Mouse (Mus musculus) forebrain, embryonic 11.5 days (tissue): Measurements from ENCODE around the gene Dhdh. TPM values are rescaled to one million over a fixed set of nuclear protein-coding genes. Genes with fewer than 3 reads are reported as not detected.
"Not testable (repeated sequence)": the region's sequence is repeated elsewhere in the genome, so short reads cannot be mapped to it uniquely, and the experiment has no call there.

Experiments
- ATAC-seq: fragments of 200-750 bp; cut with Nextera tagmentation; replicated peaks from 2 replicates; pipeline ENCODE4 v1.8.0; 2017; ENCODE audit warnings: moderate TSS enrichment; ENCODE audit not compliant: low FRiP score
- DNase-seq: peaks from one replicate; pipeline ENCODE4 v3.0.0-alpha.2; 2017; ENCODE audit warnings: low spot score
- H3K27ac ChIP-seq: fragments of 300-500 bp; sonication (generic); 2 replicates; pipeline ENCODE4 v1.5.1; 2014; ENCODE audit warnings: low read depth, low read length
- H3K27me3 ChIP-seq: fragments of 300-500 bp; sonication (generic); 2 replicates; pipeline ENCODE4 v1.6.1; 2014; ENCODE audit warnings: mild to moderate bottlenecking, low read length, mixed read lengths; ENCODE audit not compliant: control insufficient read depth, insufficient read depth
- H3K36me3 ChIP-seq: fragments of 300-500 bp; sonication (generic); 2 replicates; pipeline ENCODE4 v1.6.1; 2014; ENCODE audit warnings: mild to moderate bottlenecking, low read length, moderate library complexity, mixed read lengths; ENCODE audit not compliant: control insufficient read depth, insufficient read depth
- H3K4me1 ChIP-seq: fragments of 300-500 bp; sonication (generic); replicated peaks from 2 replicates; pipeline ENCODE4 v1.6.1; 2014; ENCODE audit warnings: low read length, mixed read lengths; ENCODE audit not compliant: control insufficient read depth, insufficient read depth
- H3K4me2 ChIP-seq: fragments of 300-500 bp; sonication (generic); 2 replicates; pipeline ENCODE4 v1.6.1; 2014; ENCODE audit warnings: low read depth, mild to moderate bottlenecking, low read length, moderate library complexity, mixed read lengths; ENCODE audit not compliant: severe bottlenecking
- H3K4me3 ChIP-seq: fragments of 300-500 bp; sonication (generic); 2 replicates; pipeline ENCODE4 v1.5.1; 2014; ENCODE audit warnings: low read depth, low read length
- H3K9ac ChIP-seq: fragments of 300-500 bp; sonication (generic); 2 replicates; pipeline ENCODE4 v1.6.1; 2014; ENCODE audit warnings: low read length
- H3K9me3 ChIP-seq: fragments of 300-500 bp; sonication (generic); 2 replicates; pipeline ENCODE4 v1.6.1; 2016; ENCODE audit warnings: low read length, mixed read lengths; ENCODE audit not compliant: control insufficient read depth
- WGBS: fragments of 180-500 bp; shearing (Covaris S2); extraction: QIAGEN DNeasy Blood & Tissue Kit; methylation state at CpG from one replicate; pipeline ENCODE4 v1.1.7; 2014; 5-methylcytosine and 5-hydroxymethylcytosine counted together
- polyA plus RNA-seq: library from polyadenylated mRNA; unstranded; fragments of >200 nt; fragmentation: Nextera tagmentation; extraction: Ambion mirVana; gene quantifications from 2 replicates; pipeline ENCODE4 v1.2.1, GENCODE M21; 2014

Dhdh gene
- polyA plus RNA-seq, result 4.3 and 4.6 TPM in 2 replicates

DNA sequence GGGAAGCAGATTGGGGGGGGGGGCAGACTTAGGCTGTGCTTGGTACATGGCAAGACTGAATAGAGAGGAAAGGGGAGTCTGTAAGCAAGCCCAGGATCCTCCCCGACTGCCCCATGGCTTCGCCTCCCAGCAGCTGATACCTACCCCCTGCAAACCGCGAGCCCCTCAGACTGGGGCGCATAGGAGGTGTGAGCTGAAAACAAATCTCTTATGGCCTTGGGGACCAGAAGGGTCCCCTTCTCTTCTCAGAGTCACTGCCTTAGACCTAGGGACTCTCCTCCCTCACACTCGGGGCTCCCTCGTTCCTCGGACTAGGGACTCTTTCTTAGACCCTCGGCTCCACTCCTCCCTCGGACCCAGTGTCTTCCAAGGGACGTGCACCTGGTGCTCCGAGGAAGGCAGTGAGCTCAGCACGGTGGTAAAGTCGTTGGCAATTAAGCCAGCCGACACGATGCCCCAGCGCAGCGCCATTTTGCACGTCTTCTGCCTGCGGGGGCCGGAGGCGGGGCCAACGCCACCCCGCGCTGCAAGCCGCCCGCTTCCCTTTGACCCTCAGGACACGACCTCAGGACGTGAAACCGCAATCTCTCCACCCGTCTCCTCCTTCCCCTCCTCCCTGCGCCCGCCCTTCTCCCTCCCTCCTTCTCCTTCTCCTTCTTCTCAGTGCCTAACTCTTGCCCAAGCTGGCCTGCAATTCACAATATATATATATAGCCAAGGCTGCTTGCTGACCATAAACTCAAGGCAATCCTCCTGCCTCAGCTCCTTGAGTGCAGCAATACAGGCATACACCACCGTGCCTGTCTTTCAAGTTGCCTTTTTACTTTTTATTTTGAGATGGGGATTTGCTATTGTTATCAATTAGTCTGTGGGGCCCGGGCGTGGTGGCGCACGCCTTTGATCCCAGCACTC, at the start of gene Dhdh:
TSS of gene Dhdh (minus strand) at position 513 of the 912 bp plus-strand sequence.
- DNase-seq, result peak; percentile 83
- peak within 1 kb of the TSS; percentile 72 for H3K9ac ChIP-seq
- 8% methylated on average over 38 of the region's 38 CpGs for WGBS
- H3K4me3 ChIP-seq, result peak within 1 kb of the TSS; percentile 42
- H3K4me1 ChIP-seq, result peaks cover 11% of the 10 kb centered on the region
- peak; percentile 60 for ATAC-seq
- peaks cover 1% of the 10 kb centered on the region; the same call in 1 of the 2 replicates for H3K36me3 ChIP-seq
- peak within 1 kb of the TSS; percentile 41; the same call in 1 of the 2 replicates for H3K27ac ChIP-seq
- H3K4me2 ChIP-seq, result peak within 1 kb of the TSS; percentile 71
- no peaks in the 10 kb centered on the region; the same call in 1 of the 2 replicates for H3K27me3 ChIP-seq
- H3K9me3 ChIP-seq, result no peaks in the 10 kb centered on the region

DNA sequence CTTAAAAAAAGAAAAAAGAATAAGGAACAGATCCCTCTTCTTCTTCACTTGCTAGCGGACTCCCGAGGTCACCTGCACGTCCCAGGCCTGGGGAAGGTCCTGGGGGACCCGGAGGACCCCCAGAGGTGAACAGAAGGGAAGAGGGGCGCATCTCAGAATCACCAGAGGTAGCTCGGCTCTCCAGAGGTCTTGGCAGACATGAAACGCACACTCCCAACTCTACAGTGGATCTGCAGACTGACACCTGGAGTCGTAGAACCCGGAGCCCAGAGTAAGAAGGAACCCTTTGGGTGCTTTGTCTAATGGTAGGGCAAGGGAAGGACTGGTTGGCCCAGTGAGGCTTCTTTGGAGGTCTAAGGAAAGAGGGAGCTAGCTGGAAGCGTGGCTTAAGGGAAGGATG, 49.0 kb upstream of the Dhdh start:
- ATAC-seq, result no peak
- H3K27ac ChIP-seq, result no peak overlapping the region

DNA sequence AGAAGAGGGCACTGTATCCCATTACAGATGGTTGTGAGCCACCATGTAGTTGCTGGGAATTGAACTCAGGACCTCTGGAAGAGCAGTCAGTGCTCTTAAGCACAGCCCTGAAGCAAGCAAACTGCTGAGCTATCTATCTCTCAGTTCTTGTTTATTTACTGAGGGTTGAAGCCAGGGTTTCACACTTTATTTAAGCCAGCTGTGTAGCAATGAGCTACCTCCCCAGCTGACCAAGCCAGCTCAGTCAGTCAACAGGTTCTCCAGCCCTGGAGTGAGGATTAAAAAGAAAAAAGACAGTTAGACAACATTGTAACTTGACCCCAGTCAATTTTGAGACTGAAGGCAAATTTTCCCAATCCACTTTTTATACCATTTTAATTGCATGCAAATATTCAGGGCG, 47.1 kb upstream of the Dhdh start:
- WGBS, result 84% methylated on average over 1 of the region's 1 CpGs
- Histone ChIP-seq H3K4me1 (peaks cover 2% of the 10 kb centered on the region; the same call in 1 of the 2 replicates), H3K4me2 (no peak overlapping the region), H3K27me3 (no peaks in the 10 kb centered on the region), H3K9ac (no peak overlapping the region), H3K36me3 (no peaks in the 10 kb centered on the region), H3K27ac (no peak overlapping the region), H3K9me3 (no peaks in the 10 kb centered on the region), H3K4me3 (no peak overlapping the region)
- ATAC-seq, result no peak
- DNase-seq, result no peak

More for the DNA sequence above, 49.0 kb upstream of the Dhdh start:
- peak overlapping the region; percentile 73 for H3K4me2 ChIP-seq
- peak overlapping the region; percentile 63 for H3K9ac ChIP-seq
- H3K27me3 ChIP-seq, result no peaks in the 10 kb centered on the region
- no peak for DNase-seq
- peaks cover 2% of the 10 kb centered on the region; the same call in 1 of the 2 replicates for H3K4me1 ChIP-seq
- peak overlapping the region; percentile 50 for H3K4me3 ChIP-seq
- no peaks in the 10 kb centered on the region for H3K9me3 ChIP-seq
- WGBS, result 76% methylated on average over 10 of the region's 10 CpGs
- H3K36me3 ChIP-seq, result no peaks in the 10 kb centered on the region

DNA sequence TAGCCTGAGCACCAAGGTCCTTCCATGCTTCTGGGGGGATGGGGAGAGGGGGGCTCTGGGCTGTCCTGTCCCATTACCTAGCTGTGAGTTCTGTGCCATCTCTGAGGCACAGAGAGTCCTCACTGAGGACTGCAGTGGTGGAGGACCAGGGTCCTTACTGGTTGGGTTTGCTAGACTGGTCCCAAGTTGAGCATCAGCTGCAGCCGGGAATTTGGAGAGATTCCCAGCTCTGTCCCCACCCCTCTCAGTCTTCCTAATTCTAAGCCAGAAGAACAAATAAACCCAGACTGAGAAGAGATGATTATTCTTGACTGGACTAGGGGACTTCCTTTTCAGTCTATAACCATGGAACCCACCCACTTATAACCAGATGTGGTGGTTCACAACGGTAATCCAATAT, 42.0 kb upstream of the Dhdh start:
- Histone ChIP-seq H3K4me2 (no peak overlapping the region), H3K9ac (no peak overlapping the region), H3K4me1 (no peaks in the 10 kb centered on the region; the same call in 1 of the 2 replicates), H3K9me3 (no peaks in the 10 kb centered on the region), H3K27me3 (no peaks in the 10 kb centered on the region), H3K4me3 (no peak overlapping the region), H3K36me3 (no peaks in the 10 kb centered on the region), H3K27ac (no peak overlapping the region)
- no peak for ATAC-seq
- WGBS, result 80% methylated on average over 2 of the region's 2 CpGs
- DNase-seq, result no peak

DNA sequence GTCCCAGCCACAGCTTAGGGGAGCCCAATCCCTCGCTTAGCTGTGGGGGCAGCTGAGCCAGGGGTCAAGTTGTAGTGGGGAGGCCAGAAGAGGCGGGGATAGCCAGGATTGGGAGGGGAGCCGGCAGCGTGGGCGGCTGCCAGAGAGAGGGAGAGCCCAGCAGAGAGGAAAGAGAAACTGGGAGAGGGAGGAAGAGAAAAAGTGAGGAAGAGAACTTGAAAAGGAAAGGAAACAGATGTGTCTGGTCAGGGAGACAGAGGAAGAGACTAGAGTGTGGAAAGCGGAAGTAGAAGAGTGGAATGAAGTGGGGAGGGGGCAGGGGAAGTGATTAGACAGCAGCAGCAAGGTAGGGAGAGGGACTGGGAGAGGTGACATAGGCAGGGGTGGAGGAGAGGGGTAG, 40.9 kb upstream of the Dhdh start:
- WGBS, result 22% methylated on average over 6 of the region's 6 CpGs

DNA sequence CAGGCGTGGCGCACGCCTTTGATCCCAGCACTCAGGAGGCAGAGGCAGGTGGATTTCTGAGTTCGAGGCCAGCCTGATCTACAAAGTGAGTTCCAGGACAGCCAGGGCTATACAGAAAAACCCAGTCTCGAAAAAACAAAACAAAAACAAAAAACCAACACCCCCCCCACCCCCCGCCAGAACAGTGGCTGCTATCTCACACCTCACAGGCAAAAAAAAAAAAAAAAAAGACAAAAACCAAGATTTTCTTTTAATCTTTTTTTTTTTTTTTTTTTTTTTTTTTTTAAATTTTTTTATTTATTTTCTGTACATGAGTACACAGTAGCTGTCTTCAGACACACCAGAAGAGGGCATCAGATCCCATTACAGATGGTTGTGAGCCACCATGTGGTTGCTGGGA, 38.6 kb upstream of the Dhdh start:
- H3K27ac ChIP-seq, ATAC-seq, H3K9ac ChIP-seq, H3K9me3 ChIP-seq, H3K4me1 ChIP-seq, H3K27me3 ChIP-seq, H3K36me3 ChIP-seq, H3K4me2 ChIP-seq, DNase-seq, H3K4me3 ChIP-seq: not testable (repeated sequence)
- 94% methylated on average over 6 of the region's 6 CpGs for WGBS

More for the DNA sequence above, 40.9 kb upstream of the Dhdh start:
- DNase-seq (no peak), ATAC-seq (no peak)
- Histone ChIP-seq H3K9ac (no peak overlapping the region), H3K4me2 (no peak overlapping the region), H3K4me3 (no peak overlapping the region), H3K36me3 (no peaks in the 10 kb centered on the region), H3K27ac (no peak overlapping the region), H3K9me3 (no peaks in the 10 kb centered on the region), H3K4me1 (peaks cover 7% of the 10 kb centered on the region; the same call in 1 of the 2 replicates), H3K27me3 (no peaks in the 10 kb centered on the region)

GRCm38 (mm10) chr7:45526474-45527120, 38.0 kb upstream of the Dhdh start:
- Histone ChIP-seq H3K27ac (0 out of 2 replicates have a peak overlapping the region, but pooled peaks have one; percentile 42), H3K9me3 (no peaks in the 10 kb centered on the region), H3K36me3 (no peaks in the 10 kb centered on the region; the same call in 1 of the 2 replicates), H3K4me2 (peak overlapping the region; percentile 43), H3K4me3 (peak overlapping the region; percentile 68), H3K4me1 (peaks cover 7% of the 10 kb centered on the region; the same call in 1 of the 2 replicates), H3K27me3 (no peaks in the 10 kb centered on the region), H3K9ac (peak overlapping the region; percentile 75; the same call in 1 of the 2 replicates)
- DNase-seq (no peak), ATAC-seq (no peak)
- WGBS, result 31% methylated on average over 7 of the region's 7 CpGs

DNA sequence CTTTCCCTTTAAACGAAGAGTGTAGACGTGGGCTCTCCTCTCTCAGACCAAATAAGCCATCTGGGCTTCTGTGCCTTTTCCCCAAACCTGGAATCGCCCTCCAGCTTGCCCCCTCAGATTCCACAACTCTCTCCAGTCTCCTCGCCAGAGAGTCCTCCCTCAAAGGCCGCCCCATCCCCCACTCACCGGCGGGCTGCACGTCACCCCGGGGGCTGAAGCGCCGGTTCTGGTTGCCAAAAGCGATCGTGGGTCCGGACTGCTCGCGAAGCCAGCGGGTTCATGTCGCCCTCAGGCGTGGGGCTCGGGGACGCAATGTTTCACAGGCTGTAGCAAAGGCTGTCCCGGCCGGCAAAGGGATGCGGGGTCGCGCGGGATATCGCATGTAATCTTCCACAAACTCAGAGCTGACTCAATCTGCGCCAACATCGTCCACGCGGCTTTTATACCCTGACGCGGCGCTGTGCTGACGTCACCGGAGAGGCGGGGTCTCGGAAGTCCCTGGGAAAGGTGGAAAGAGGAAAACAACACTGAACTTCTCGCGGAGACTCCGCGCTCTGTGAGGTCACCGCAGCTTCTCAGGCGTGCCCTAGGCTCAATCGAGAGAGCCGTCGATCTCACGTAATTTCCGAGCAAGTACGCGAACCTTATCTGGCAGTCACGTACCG, 37.3 kb upstream of the Dhdh start, which contains the start of the genes Ppp1r15a and Plekha4:
TSS of gene Ppp1r15a (minus strand) at position 460 of the 665 bp plus-strand sequence.
TSS of gene Plekha4 (plus strand) at position 522 of the 665 bp plus-strand sequence.
- H3K4me3 ChIP-seq, result peak within 1 kb of the TSS; percentile 68
- H3K4me1 ChIP-seq, result peaks cover 7% of the 10 kb centered on the region; the same call in 1 of the 2 replicates
- peak within 1 kb of the TSS; percentile 42; the same call in 1 of the 2 replicates for H3K27ac ChIP-seq
- H3K27me3 ChIP-seq, result no peaks in the 10 kb centered on the region
- under 1% methylated on average over 54 of the region's 54 CpGs for WGBS
- peak within 1 kb of the TSS; percentile 43 for H3K4me2 ChIP-seq
- DNase-seq (peak; percentile 97), ATAC-seq (peak; percentile 81)
- H3K36me3 ChIP-seq, result no peaks in the 10 kb centered on the region; the same call in 1 of the 2 replicates
- no peaks in the 10 kb centered on the region for H3K9me3 ChIP-seq
- peak within 1 kb of the TSS; percentile 75 for H3K9ac ChIP-seq
